Mouse (Mus musculus) small intestine, adult 2 months (tissue): ENCODE results near the gene Cavin4.

ENCODE experiments used
- CTCF ChIP-seq: fragments of 200-500 bp; IDR thresholded peaks from 2 replicates; pipeline ENCODE4 v1.5.1; 2012; ENCODE audit warnings: low read depth, mild to moderate bottlenecking, control low read depth, inconsistent platforms, low read length, moderate library complexity, mixed read lengths; ENCODE audit not compliant: insufficient replicate concordance, insufficient read length; ENCODE audit errors: extremely low read depth
- POLR2A ChIP-seq: fragments of 200-500 bp; IDR thresholded peaks from 2 replicates; pipeline ENCODE4 v1.6.1; 2012; ENCODE audit warnings: low read depth, mild to moderate bottlenecking, control low read depth, inconsistent platforms, low read length, moderate library complexity

DNA sequence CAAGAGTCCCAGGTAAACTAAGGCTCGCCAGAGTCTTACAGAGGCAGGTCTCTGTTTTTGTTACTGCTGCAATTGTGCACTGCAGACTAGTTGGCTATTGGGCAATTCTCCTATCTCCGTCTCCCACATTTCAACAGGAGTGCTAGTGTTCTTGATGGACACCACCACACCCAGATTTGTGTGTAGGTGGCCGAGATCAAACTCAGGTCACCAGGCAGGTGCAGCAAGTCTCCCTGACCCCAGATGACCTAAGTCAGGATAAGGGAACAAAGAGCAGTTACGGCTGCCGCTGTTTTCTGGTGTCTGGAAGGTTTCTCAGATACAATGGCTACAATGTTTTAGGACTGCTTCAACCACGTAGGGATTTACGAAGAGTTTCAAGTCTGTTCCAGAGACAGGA is 16.9 kb downstream of the Cavin4 start:
- TF ChIP-seq POLR2A (no peak), CTCF (no peak)
